Mouse (Mus musculus) forebrain, embryonic 12.5 days (tissue): ENCODE measurements around the gene Ryr2. TPM values are rescaled to one million over a fixed set of nuclear protein-coding genes. Genes with fewer than 3 reads are reported as not detected.
"Not testable (repeated sequence)": the region's sequence is repeated elsewhere in the genome, so short reads cannot be mapped to it uniquely, and the experiment has no call there.

ENCODE experiments used
- ATAC-seq: fragments of 200-750 bp; cut with Nextera tagmentation; 2 replicates; pipeline ENCODE4 v1.8.0; 2017; ENCODE audit warnings: moderate TSS enrichment; ENCODE audit not compliant: low FRiP score
- H3K27ac ChIP-seq: fragments of 300-500 bp; sonication (generic); 2 replicates; pipeline ENCODE4 v1.5.1; 2016; ENCODE audit warnings: mild to moderate bottlenecking
- H3K27me3 ChIP-seq: fragments of 300-500 bp; sonication (generic); 2 replicates; pipeline ENCODE4 v1.6.1; 2016; ENCODE audit warnings: mild to moderate bottlenecking
- H3K36me3 ChIP-seq: fragments of 300-500 bp; sonication (generic); replicated peaks from 2 replicates; pipeline ENCODE4 v1.6.1; 2016; ENCODE audit warnings: mild to moderate bottlenecking
- H3K4me1 ChIP-seq: fragments of 300-500 bp; sonication (generic); 2 replicates; pipeline ENCODE4 v1.6.1; 2016
- H3K4me2 ChIP-seq: fragments of 300-500 bp; sonication (generic); 2 replicates; pipeline ENCODE4 v1.6.1; 2016; ENCODE audit warnings: mild to moderate bottlenecking, moderate library complexity
- H3K4me3 ChIP-seq: fragments of 300-500 bp; sonication (generic); replicated peaks from 2 replicates; pipeline ENCODE4 v1.5.1; 2016; ENCODE audit warnings: mild to moderate bottlenecking
- H3K9ac ChIP-seq: fragments of 300-500 bp; sonication (generic); 2 replicates; pipeline ENCODE4 v1.6.1; 2016; ENCODE audit warnings: mild to moderate bottlenecking
- H3K9me3 ChIP-seq: fragments of 300-500 bp; sonication (generic); 2 replicates; pipeline ENCODE4 v1.6.1; 2016
- WGBS: fragments of 180-500 bp; shearing (Covaris S2); methylation state at CpG from one replicate; pipeline ENCODE4 v1.1.7; 2016; 5-methylcytosine and 5-hydroxymethylcytosine counted together
- polyA plus RNA-seq: library from polyadenylated mRNA; unstranded; fragments of >200 nt; fragmentation: Nextera tagmentation; extraction: Ambion mirVana; gene quantifications from 2 replicates; pipeline ENCODE4 v1.2.1, GENCODE M21; 2016

Gene Ryr2
- polyA plus RNA-seq, 1 experiment from 2014 or later: 0.37 TPM

- ATAC-seq: no peak
- 92% methylated on average over 1 of the region's 1 CpGs for WGBS
- Histone ChIP-seq H3K4me3 (no peak overlapping the region), H3K9ac (no peak overlapping the region), H3K27me3 (no peaks in the 10 kb centered on the region), H3K36me3 (no peaks in the 10 kb centered on the region), H3K9me3 (no peaks in the 10 kb centered on the region), H3K4me2 (no peak overlapping the region), H3K27ac (no peak overlapping the region), H3K4me1 (no peaks in the 10 kb centered on the region)
These were observed 461.9 kb downstream of the Ryr2 start for GRCm38 (mm10) chr13:11644846-11645245.

GRCm38 (mm10) chr13:11636383-11636782 lies 470.4 kb downstream of the Ryr2 start:
- ATAC-seq: no peak
- no peak overlapping the region for H3K4me3 ChIP-seq
- H3K27me3 ChIP-seq: no peaks in the 10 kb centered on the region
- no peak overlapping the region for H3K9ac ChIP-seq
- H3K9me3 ChIP-seq: no peaks in the 10 kb centered on the region
- H3K4me1 ChIP-seq: no peaks in the 10 kb centered on the region
- no peak overlapping the region for H3K27ac ChIP-seq
- no peak overlapping the region for H3K4me2 ChIP-seq
- H3K36me3 ChIP-seq: no peaks in the 10 kb centered on the region
- WGBS: 89% methylated on average over 5 of the region's 5 CpGs

GRCm38 (mm10) chr13:11624513-11624912 lies 482.2 kb downstream of the Ryr2 start:
- 73% methylated on average over 7 of the region's 7 CpGs for WGBS
- H3K9ac ChIP-seq: no peak overlapping the region
- H3K4me1 ChIP-seq: no peaks in the 10 kb centered on the region
- no peak overlapping the region for H3K4me3 ChIP-seq
- H3K9me3 ChIP-seq: no peaks in the 10 kb centered on the region
- no peaks in the 10 kb centered on the region for H3K36me3 ChIP-seq
- no peak for ATAC-seq
- no peak overlapping the region for H3K4me2 ChIP-seq
- no peak overlapping the region for H3K27ac ChIP-seq
- H3K27me3 ChIP-seq: no peaks in the 10 kb centered on the region

GRCm38 (mm10) chr13:11595431-11595830 lies 511.3 kb downstream of the Ryr2 start:
- Histone ChIP-seq H3K4me3 (no peak overlapping the region), H3K27me3 (no peaks in the 10 kb centered on the region), H3K4me2 (no peak overlapping the region), H3K9ac (no peak overlapping the region), H3K27ac (no peak overlapping the region), H3K36me3 (no peaks in the 10 kb centered on the region), H3K4me1 (no peaks in the 10 kb centered on the region), H3K9me3 (no peaks in the 10 kb centered on the region)
- 89% methylated on average over 9 of the region's 9 CpGs for WGBS
- ATAC-seq: no peak

- Histone ChIP-seq H3K4me1 (no peaks in the 10 kb centered on the region), H3K36me3 (no peaks in the 10 kb centered on the region), H3K4me2 (no peak overlapping the region), H3K27me3 (no peaks in the 10 kb centered on the region), H3K9me3 (no peaks in the 10 kb centered on the region), H3K9ac (no peak overlapping the region), H3K4me3 (no peak overlapping the region), H3K27ac (no peak overlapping the region)
- no peak for ATAC-seq
- 87% methylated on average over 7 of the region's 7 CpGs for WGBS
These were observed 521.5 kb downstream of the Ryr2 start for GRCm38 (mm10) chr13:11585283-11585682.

GRCm38 (mm10) chr13:11572552-11572951 lies 534.2 kb downstream of the Ryr2 start:
- ATAC-seq: no peak
- 95% methylated on average over 1 of the region's 2 CpGs for WGBS
- H3K27me3 ChIP-seq: no peaks in the 10 kb centered on the region

GRCm38 (mm10) chr13:11567376-11567775 lies 539.4 kb downstream of the Ryr2 start:
- Histone ChIP-seq H3K4me2 (no peak overlapping the region), H3K4me1 (no peaks in the 10 kb centered on the region), H3K9ac (no peak overlapping the region), H3K27ac (no peak overlapping the region), H3K27me3 (no peaks in the 10 kb centered on the region), H3K36me3 (no peaks in the 10 kb centered on the region), H3K9me3 (no peaks in the 10 kb centered on the region), H3K4me3 (no peak overlapping the region)
- no peak for ATAC-seq

More at GRCm38 (mm10) chr13:11572552-11572951, 534.2 kb downstream of the Ryr2 start:
- H3K4me1 ChIP-seq: no peaks in the 10 kb centered on the region
- no peak overlapping the region for H3K4me2 ChIP-seq
- H3K27ac ChIP-seq: no peak overlapping the region
- no peak overlapping the region for H3K4me3 ChIP-seq
- no peak overlapping the region for H3K9ac ChIP-seq
- no peaks in the 10 kb centered on the region for H3K9me3 ChIP-seq
- no peaks in the 10 kb centered on the region for H3K36me3 ChIP-seq

GRCm38 (mm10) chr13:11566486-11566885 lies 540.3 kb downstream of the Ryr2 start:
- Histone ChIP-seq H3K9me3 (no peaks in the 10 kb centered on the region), H3K27ac (no peak overlapping the region), H3K4me3 (no peak overlapping the region), H3K9ac (no peak overlapping the region), H3K27me3 (no peaks in the 10 kb centered on the region), H3K36me3 (no peaks in the 10 kb centered on the region), H3K4me2 (no peak overlapping the region), H3K4me1 (no peaks in the 10 kb centered on the region)
- 70% methylated on average over 9 of the region's 9 CpGs for WGBS
- no peak for ATAC-seq

GRCm38 (mm10) chr13:11563224-11564024 lies 543.3 kb downstream of the Ryr2 start:
- no peaks in the 10 kb centered on the region for H3K9me3 ChIP-seq
- no peak overlapping the region for H3K4me3 ChIP-seq
- WGBS: 35% methylated on average over 1 of the region's 1 CpGs
- H3K27me3 ChIP-seq: no peaks in the 10 kb centered on the region
- H3K36me3 ChIP-seq: no peaks in the 10 kb centered on the region
- no peak overlapping the region for H3K4me2 ChIP-seq
- ATAC-seq: peak; percentile 82
- H3K9ac ChIP-seq: no peak overlapping the region
- no peak overlapping the region for H3K27ac ChIP-seq
- no peaks in the 10 kb centered on the region for H3K4me1 ChIP-seq

GRCm38 (mm10) chr13:11549644-11550043 lies 557.1 kb downstream of the Ryr2 start:
- no peak overlapping the region for H3K9ac ChIP-seq
- no peaks in the 10 kb centered on the region for H3K4me1 ChIP-seq
- H3K4me2 ChIP-seq: no peak overlapping the region
- no peaks in the 10 kb centered on the region for H3K27me3 ChIP-seq
- H3K36me3 ChIP-seq: no peaks in the 10 kb centered on the region
- H3K27ac ChIP-seq: no peak overlapping the region
- ATAC-seq: no peak
- H3K4me3 ChIP-seq: no peak overlapping the region
- no peaks in the 10 kb centered on the region for H3K9me3 ChIP-seq
- WGBS: 89% methylated on average over 3 of the region's 3 CpGs

- not testable (repeated sequence) for H3K4me2 ChIP-seq, ATAC-seq, H3K27ac ChIP-seq, H3K4me1 ChIP-seq, H3K36me3 ChIP-seq, H3K4me3 ChIP-seq, H3K9ac ChIP-seq, H3K27me3 ChIP-seq, H3K9me3 ChIP-seq
- 93% methylated on average over 15 of the region's 15 CpGs for WGBS
These were observed 557.6 kb downstream of the Ryr2 start for GRCm38 (mm10) chr13:11549136-11549535.

- no peaks in the 10 kb centered on the region for H3K27me3 ChIP-seq
- H3K4me1 ChIP-seq: no peaks in the 10 kb centered on the region
- no peaks in the 10 kb centered on the region for H3K36me3 ChIP-seq
- ATAC-seq: no peak
- H3K9ac ChIP-seq: no peak overlapping the region
- H3K9me3 ChIP-seq: no peaks in the 10 kb centered on the region
- no peak overlapping the region for H3K27ac ChIP-seq
- 47% methylated on average over 7 of the region's 7 CpGs for WGBS
- no peak overlapping the region for H3K4me3 ChIP-seq
- no peak overlapping the region for H3K4me2 ChIP-seq
These were observed 560.9 kb downstream of the Ryr2 start for GRCm38 (mm10) chr13:11545841-11546240.

GRCm38 (mm10) chr13:11542546-11542945 lies 564.2 kb downstream of the Ryr2 start:
- H3K27ac ChIP-seq: no peak overlapping the region
- H3K4me1 ChIP-seq: no peaks in the 10 kb centered on the region
- no peak overlapping the region for H3K4me3 ChIP-seq
- no peak for ATAC-seq
- no peaks in the 10 kb centered on the region for H3K9me3 ChIP-seq
- H3K9ac ChIP-seq: no peak overlapping the region
- WGBS: 88% methylated on average over 3 of the region's 3 CpGs
- H3K4me2 ChIP-seq: no peak overlapping the region
- no peaks in the 10 kb centered on the region for H3K27me3 ChIP-seq
- no peaks in the 10 kb centered on the region for H3K36me3 ChIP-seq
